Mouse (Mus musculus) intestine, embryonic 14.5 days (tissue): ENCODE data around the gene Chst8. TPM values are rescaled to one million over a fixed set of nuclear protein-coding genes. Genes with fewer than 3 reads are reported as not detected.

Experiments used
- ATAC-seq: fragments of 200-750 bp; cut with Nextera tagmentation; replicated peaks from 2 replicates; pipeline ENCODE4 v1.8.0; 2017; ENCODE audit warnings: low read depth, moderate number of reproducible peaks, moderate TSS enrichment, moderate library complexity; ENCODE audit not compliant: low FRiP score, low TSS enrichment
- DNase-seq: peaks from one replicate; pipeline ENCODE4 v3.0.0-alpha.2; 2018; ENCODE audit warnings: low spot score
- H3K27ac ChIP-seq: fragments of 300-500 bp; sonication (generic); 2 replicates; pipeline ENCODE4 v1.5.1; 2014; ENCODE audit warnings: low read depth, mild to moderate bottlenecking, control low read depth
- H3K27me3 ChIP-seq: fragments of 300-500 bp; sonication (generic); replicated peaks from 2 replicates; pipeline ENCODE4 v1.6.1; 2014; ENCODE audit warnings: low read length, control low read depth; ENCODE audit not compliant: control insufficient read depth, insufficient read depth
- H3K36me3 ChIP-seq: fragments of 300-500 bp; sonication (generic); 2 replicates; pipeline ENCODE4 v1.6.1; 2014; ENCODE audit warnings: low read length, control low read depth; ENCODE audit not compliant: control insufficient read depth, insufficient read depth
- H3K4me1 ChIP-seq: fragments of 300-500 bp; sonication (generic); replicated peaks from 2 replicates; pipeline ENCODE4 v1.6.1; 2014; ENCODE audit warnings: low read length, control low read depth, mixed read lengths; ENCODE audit not compliant: control insufficient read depth, insufficient read depth
- H3K4me2 ChIP-seq: fragments of 300-500 bp; sonication (generic); 2 replicates; pipeline ENCODE4 v1.6.1; 2014; ENCODE audit warnings: low read length
- H3K4me3 ChIP-seq: fragments of 300-500 bp; sonication (generic); 2 replicates; pipeline ENCODE4 v1.5.1; 2014; ENCODE audit warnings: low read depth, low read length, control low read depth, mixed read lengths
- H3K9ac ChIP-seq: fragments of 300-500 bp; sonication (generic); 2 replicates; pipeline ENCODE4 v1.6.1; 2014; ENCODE audit warnings: mild to moderate bottlenecking, low read length
- H3K9me3 ChIP-seq: fragments of 300-500 bp; sonication (generic); 2 replicates; pipeline ENCODE4 v1.6.1; 2016; ENCODE audit warnings: low read length, control low read depth; ENCODE audit not compliant: control insufficient read depth
- WGBS: fragments of 180-500 bp; shearing (Covaris S2); extraction: QIAGEN DNeasy Blood & Tissue Kit; methylation state at CpG from one replicate; pipeline ENCODE4 v1.1.7; 2014; 5-methylcytosine and 5-hydroxymethylcytosine counted together
- polyA plus RNA-seq: library from polyadenylated mRNA; unstranded; fragments of >200 nt; fragmentation: Nextera tagmentation; extraction: Ambion mirVana; gene quantifications from 2 replicates; pipeline ENCODE4 v1.2.1, GENCODE M21; 2014

The Chst8 gene
- polyA plus RNA-seq, 1 experiment from 2014 or later: 2.8 TPM

GRCm38 (mm10) chr7:34659386-34660085 lies 153.0 kb downstream of the Chst8 start:
- H3K27ac ChIP-seq: no peak overlapping the region
- H3K4me2 ChIP-seq: no peak overlapping the region
- ATAC-seq (no peak), DNase-seq (no peak)
- no peaks in the 10 kb centered on the region for H3K27me3 ChIP-seq
- H3K4me3 ChIP-seq: no peak overlapping the region
- no peaks in the 10 kb centered on the region for H3K4me1 ChIP-seq
- H3K9ac ChIP-seq: no peak overlapping the region
- WGBS: 65% methylated on average over 6 of the region's 6 CpGs
- no peaks in the 10 kb centered on the region for H3K9me3 ChIP-seq
- H3K36me3 ChIP-seq: no peaks in the 10 kb centered on the region

DNA sequence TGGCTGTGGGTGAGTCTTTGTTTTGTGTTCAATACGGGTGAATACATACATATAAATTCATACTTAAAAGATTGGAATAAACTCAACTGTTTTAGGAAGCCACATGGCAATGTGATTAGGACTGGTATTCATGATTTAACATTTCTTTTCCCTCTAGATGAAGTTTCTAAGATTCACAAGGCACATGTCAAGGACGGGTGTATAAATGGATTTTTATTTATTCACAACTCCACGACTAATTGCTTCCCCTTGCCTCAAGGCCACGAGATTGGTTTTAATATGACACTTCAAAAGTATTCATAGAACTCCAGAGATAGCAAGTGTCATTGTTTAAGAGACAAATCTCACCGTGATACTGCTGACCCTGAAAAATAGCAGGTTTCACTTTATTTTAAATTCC lies 155.9 kb downstream of the Chst8 start, which contains the start of gene Kctd15:
Gene Kctd15, minus strand, starts transcription at position 101 of the 400 bp plus-strand sequence.
- peak within 1 kb of the TSS; percentile 96 for H3K9ac ChIP-seq
- 71% methylated on average over 5 of the region's 5 CpGs for WGBS
- no peak for DNase-seq
- no peaks in the 10 kb centered on the region for H3K36me3 ChIP-seq
- peak within 1 kb of the TSS; percentile 62 for H3K4me2 ChIP-seq
- peak within 1 kb of the TSS; percentile 71 for H3K4me3 ChIP-seq
- H3K27me3 ChIP-seq: no peaks in the 10 kb centered on the region
- no peaks in the 10 kb centered on the region for H3K9me3 ChIP-seq
- peaks cover 9% of the 10 kb centered on the region; the same call in 1 of the 2 replicates for H3K4me1 ChIP-seq
- H3K27ac ChIP-seq: peak within 1 kb of the TSS; percentile 99
- ATAC-seq: no peak

GRCm38 (mm10) chr7:34655086-34655839 lies 157.2 kb downstream of the Chst8 start:
- Histone ChIP-seq H3K4me2 (peak overlapping the region; percentile 62), H3K4me1 (peaks cover 10% of the 10 kb centered on the region; the same call in 1 of the 2 replicates), H3K36me3 (peaks cover 5% of the 10 kb centered on the region), H3K27me3 (no peaks in the 10 kb centered on the region), H3K27ac (peak overlapping the region; percentile 99), H3K4me3 (peak overlapping the region; percentile 71), H3K9me3 (no peaks in the 10 kb centered on the region), H3K9ac (peak overlapping the region; percentile 96)
- WGBS: under 1% methylated on average over 54 of the region's 74 CpGs
- ATAC-seq: peak; percentile 78
- peak; percentile 96 for DNase-seq

GRCm38 (mm10) chr7:34654441-34655085 lies 157.9 kb downstream of the Chst8 start:
- H3K4me1 ChIP-seq: peaks cover 10% of the 10 kb centered on the region; the same call in 1 of the 2 replicates
- H3K27me3 ChIP-seq: no peaks in the 10 kb centered on the region
- ATAC-seq (peak; percentile 37), DNase-seq (peak; percentile 94)
- WGBS: under 1% methylated on average over 55 of the region's 81 CpGs
- H3K4me3 ChIP-seq: peak overlapping the region; percentile 71
- peak overlapping the region; percentile 99 for H3K27ac ChIP-seq
- H3K9me3 ChIP-seq: no peaks in the 10 kb centered on the region
- peak overlapping the region; percentile 96 for H3K9ac ChIP-seq
- peaks cover 12% of the 10 kb centered on the region for H3K36me3 ChIP-seq
- H3K4me2 ChIP-seq: peak overlapping the region; percentile 62

GRCm38 (mm10) chr7:34653731-34654440 lies 158.6 kb downstream of the Chst8 start:
- ATAC-seq (peak; percentile 63), DNase-seq (peak; percentile 84)
- H3K27ac ChIP-seq: peak overlapping the region; percentile 99
- H3K4me3 ChIP-seq: peak overlapping the region; percentile 71
- peaks cover 18% of the 10 kb centered on the region for H3K36me3 ChIP-seq
- no peaks in the 10 kb centered on the region for H3K27me3 ChIP-seq
- H3K9ac ChIP-seq: peak overlapping the region; percentile 96
- peaks cover 10% of the 10 kb centered on the region; the same call in 1 of the 2 replicates for H3K4me1 ChIP-seq
- under 1% methylated on average over 48 of the region's 64 CpGs for WGBS
- H3K4me2 ChIP-seq: peak overlapping the region; percentile 62
- no peaks in the 10 kb centered on the region for H3K9me3 ChIP-seq

DNA sequence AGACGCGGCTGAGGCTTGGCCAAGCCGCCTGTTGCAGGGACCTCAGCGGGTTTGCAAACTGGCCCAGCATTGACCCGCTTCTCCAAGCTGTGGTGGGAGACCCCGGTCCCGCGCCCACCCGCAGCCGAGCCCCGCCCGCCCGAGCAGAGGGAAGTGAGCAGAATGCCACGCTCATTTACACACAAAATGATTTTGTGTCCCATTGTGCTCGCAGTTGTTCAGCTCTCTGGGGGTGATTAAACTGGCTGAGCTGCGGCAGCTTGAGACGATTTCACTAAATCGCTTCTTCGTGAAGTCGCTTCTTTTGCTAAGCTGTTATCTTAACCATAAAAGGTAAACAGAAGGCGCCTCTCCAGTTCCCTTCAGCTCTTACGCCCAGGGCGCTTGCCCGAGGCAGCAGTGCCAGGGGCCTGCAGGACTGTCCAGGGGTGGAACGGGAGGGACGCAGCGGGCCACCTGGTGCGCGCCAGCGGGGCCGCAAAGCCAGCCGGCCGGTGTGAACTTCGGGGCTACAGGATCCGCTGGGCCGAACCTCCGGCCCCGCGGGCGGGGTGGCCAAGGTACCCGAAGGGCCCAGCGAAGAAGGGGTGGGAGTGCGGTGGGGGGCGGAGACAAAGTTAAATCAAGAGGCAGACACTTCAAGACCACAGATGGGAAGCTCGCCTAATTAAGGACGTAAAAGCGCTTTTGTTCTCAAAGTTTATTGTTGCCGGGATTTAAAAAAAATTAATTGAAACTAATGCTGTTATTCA lies 159.6 kb downstream of the Chst8 start:
- Histone ChIP-seq H3K4me1 (peaks cover 10% of the 10 kb centered on the region; the same call in 1 of the 2 replicates), H3K4me2 (peak overlapping the region; percentile 62), H3K4me3 (peak overlapping the region; percentile 71), H3K27ac (peak overlapping the region; percentile 99), H3K36me3 (peaks cover 28% of the 10 kb centered on the region), H3K9ac (peak overlapping the region; percentile 96), H3K9me3 (no peaks in the 10 kb centered on the region), H3K27me3 (no peaks in the 10 kb centered on the region)
- ATAC-seq (no peak; the same call in 1 of the 2 replicates), DNase-seq (peak; percentile 69)
- under 1% methylated on average over 48 of the region's 48 CpGs for WGBS

GRCm38 (mm10) chr7:34651381-34651780 lies 161.1 kb downstream of the Chst8 start:
- no peak for ATAC-seq
- H3K4me1 ChIP-seq: peaks cover 10% of the 10 kb centered on the region; the same call in 1 of the 2 replicates
- H3K27ac ChIP-seq: no peak overlapping the region
- 40% methylated on average over 2 of the region's 2 CpGs for WGBS
- peak overlapping the region; percentile 62; the same call in 1 of the 2 replicates for H3K4me2 ChIP-seq
- H3K27me3 ChIP-seq: no peaks in the 10 kb centered on the region
- no peak overlapping the region for H3K9ac ChIP-seq
- H3K9me3 ChIP-seq: no peaks in the 10 kb centered on the region
- peaks cover 40% of the 10 kb centered on the region for H3K36me3 ChIP-seq
- H3K4me3 ChIP-seq: no peak overlapping the region
- DNase-seq: no peak
